Mouse (Mus musculus) bone marrow macrophage, adult 2 months (primary cell): ENCODE measurements around the gene Adam12.

Source experiments
- CTCF ChIP-seq: IDR thresholded peaks from 2 replicates; pipeline ENCODE4 v1.5.1; 2012; ENCODE audit warnings: low read depth, mild to moderate bottlenecking, low read length, moderate library complexity
- POLR2A ChIP-seq: IDR thresholded peaks from 2 replicates; pipeline ENCODE4 v1.6.1; 2012; ENCODE audit warnings: mild to moderate bottlenecking, low read depth, low read length, borderline replicate concordance

DNA sequence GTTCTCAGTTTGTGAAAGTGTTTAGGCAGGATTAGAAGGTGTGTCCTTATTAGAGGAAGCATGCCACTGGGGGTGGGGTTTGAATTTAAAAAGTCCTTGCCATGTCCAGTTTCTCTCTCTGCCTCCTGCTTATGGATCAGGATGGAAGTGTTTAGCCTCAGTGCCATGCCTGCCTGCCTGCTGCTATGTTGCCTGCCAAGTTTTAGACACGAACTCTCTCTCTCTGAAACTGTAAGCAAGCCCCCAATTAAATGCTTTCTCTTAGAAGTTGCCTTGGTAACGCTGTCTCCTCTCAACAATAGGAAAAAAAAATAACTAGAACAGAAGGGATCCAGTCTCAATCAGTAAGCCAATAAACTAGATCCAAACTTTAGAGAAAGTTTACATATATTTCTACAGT lies 110.5 kb downstream of the Adam12 start:
- TF ChIP-seq POLR2A (no peak), CTCF (no peak)
